Mouse (Mus musculus) natural killer cell, adult 2 months (primary cell): Measurements from ENCODE around the gene Zp3r.
A peak's percentile ranks its signal among the peaks of the same experiment; 100 is the strongest.
"Not testable (repeated sequence)": the region's sequence is repeated elsewhere in the genome, so short reads cannot be mapped to it uniquely, and the experiment has no call there.

ENCODE experiments used
- DNase-seq, 2 experiments: peaks; one replicate each; pipeline ENCODE4 v3.0.0; 2022; ENCODE audit warnings: low spot score in 2 of 2

Gene Zp3r

DNA sequence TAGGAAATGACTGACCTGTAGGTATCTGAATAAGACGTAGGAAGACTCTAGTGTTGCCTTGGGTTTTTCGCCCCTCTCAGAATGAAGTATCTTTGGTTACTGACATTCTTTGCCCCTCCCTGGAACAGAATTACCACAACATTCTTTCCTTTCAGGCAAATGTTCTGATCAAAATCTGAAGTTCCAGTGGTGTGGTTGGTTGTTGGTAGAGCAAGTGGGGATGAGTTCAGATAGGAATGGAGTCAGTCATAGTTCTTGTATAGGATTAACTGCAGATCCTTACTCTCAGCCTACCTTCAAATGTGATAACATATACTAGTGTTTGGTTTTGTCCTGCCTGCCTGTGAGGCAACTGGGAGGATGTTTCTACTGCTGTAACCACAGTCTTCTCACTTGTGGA, at the start of gene Zp3r:
Gene Zp3r (minus strand): TSS at position 101 of the 400 bp plus-strand sequence.
- DNase-seq: no peak

DNA sequence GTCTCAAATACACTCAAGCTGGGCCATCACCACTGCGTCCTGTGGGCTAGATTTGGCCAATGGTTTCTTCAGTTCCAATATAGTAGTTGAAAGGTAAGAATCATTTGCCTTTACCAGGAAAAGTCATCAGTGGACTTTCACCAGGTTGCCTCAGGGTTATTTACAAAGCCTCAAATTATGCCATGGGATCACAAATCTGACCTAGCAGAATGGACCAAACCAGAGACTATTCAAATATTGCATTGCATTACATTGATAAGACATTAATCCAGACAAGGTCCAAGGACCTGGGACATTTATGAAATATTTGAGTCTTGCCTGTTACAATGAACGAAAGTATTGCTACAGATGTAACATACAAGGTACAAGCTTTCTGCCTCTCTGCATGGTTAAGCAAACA, 49.1 kb upstream of the Zp3r start:
- DNase-seq: no peak

DNA sequence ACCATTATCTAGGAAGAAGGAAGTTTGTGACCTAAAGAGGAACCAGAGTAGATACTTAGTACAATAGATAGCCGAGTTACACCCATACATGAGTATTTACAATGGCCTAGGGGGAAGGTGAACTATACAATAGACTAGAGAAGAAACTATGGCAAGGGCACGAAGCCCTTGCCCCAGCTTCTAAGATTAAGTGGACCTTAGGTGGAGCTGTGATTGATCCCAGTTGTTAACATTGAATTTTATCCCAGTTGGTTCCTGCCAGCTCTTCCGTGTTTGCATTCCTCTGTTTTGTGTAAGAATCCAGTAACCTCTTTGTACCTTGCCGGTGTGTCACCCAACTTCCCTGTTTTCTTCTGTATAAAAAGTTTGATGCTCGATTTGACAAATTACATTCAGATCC, 34.2 kb upstream of the Zp3r start:
- not testable (repeated sequence) for DNase-seq

DNA sequence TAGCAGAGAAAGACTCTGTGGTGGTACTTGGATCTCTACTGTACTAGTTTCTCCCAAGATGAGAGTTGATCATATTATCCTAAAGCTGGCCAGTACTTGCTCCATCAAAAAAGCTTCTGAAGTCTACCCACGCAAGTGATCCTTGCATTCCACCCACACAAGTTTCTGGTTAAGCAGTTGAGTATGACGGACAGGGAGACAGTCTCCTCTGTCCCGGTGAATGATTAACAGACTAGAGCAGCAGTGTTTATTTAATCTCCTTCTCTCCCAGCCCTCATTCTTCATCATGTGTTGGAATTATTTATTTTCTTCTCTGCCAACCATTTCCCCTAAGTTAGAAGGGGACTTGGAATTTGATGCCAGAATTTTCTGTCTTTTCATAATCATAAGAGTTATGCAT, 32.0 kb upstream of the Zp3r start, which contains the start of gene C4bp:
Gene C4bp (minus strand): TSS at position 179 of the 400 bp plus-strand sequence.
- no peak for DNase-seq

DNA sequence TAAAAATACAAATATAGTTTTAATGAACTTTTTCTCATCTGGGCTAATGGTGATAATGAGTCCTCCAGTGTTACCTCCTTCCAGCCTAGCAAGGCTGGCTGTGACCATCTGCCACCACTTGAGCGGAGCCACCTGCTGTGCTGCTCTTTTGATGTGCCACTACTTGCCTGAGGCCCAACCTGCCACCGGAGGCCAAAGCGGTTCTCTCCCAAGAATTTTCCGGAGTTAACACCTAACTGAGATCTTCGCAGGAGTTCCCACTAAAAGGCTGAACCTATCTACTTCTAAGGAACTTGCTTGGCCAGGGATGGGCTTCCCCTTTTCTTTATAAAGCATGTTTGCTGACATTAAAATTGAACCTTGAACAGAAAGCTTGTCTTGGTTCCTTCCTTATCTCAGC, 30.2 kb upstream of the Zp3r start:
- DNase-seq: not testable (repeated sequence)

DNA sequence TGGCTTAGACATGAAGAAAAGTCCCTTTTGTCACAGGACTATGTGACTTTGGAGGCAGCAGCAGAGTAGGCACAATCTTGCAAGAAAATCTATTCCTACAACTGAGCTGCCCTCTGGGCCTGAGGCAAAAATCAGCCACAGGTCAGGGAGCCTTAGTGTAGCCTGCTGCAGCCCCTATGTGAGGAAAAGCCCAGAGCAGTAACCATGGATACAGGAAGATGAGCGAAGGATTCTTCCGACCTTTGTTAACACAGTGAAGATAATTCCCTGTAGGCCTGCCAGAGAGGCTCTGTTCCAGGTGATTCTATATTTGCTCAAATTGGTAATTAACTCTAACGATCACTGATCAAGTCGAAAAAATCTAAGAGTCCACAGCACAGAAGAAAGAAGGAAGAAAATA, 14.7 kb upstream of the Zp3r start:
- DNase-seq: no peak

DNA sequence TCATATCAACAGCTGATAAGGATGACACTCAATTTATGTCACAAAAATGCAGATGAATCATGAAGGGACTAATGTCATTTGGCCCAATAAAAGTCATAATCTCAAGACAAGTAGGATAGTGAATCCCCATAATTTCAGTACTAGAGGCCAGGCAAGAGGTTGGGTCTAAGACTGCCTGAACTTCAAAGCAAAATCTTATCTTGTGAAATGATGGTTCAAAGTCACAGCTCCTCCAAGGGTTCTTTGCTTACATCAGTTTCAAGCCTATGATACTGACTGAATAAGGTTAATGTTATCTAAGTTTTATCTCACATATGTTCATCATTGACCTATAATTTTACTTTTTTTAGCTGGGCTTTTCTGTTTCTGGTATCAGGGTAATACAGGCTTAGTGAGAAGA, 11.5 kb upstream of the Zp3r start:
- DNase-seq: no peak

DNA sequence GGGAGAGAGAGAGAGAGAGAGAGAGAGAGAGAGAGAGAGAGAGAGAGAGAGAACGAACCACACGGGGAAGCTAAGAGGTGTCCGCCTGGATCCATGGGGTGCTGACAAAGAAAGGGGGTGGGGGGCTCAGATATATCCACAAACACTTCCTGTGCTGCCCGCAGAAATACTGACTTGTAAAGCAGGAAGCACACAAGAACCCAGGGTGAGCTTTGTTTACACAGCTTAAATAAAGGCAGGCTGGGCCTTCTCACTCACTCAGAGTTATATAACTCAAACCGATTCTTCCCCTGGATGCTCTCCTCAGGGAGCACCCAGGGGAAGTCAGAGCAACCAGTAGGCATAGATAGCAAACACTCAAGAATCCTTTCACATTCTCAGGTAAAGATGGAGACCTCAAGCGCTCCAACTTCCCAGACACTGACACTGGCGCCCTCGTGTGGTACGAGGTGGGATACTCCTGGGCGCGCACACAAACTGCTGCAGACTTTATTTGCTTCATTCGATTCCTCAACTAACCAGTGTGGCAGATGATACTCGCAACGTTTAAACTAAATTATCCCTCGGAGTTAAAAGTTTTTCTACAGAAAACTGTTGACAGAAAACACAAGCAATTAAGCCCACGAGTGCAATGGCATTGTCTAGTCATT, 4.5 kb upstream of the Zp3r start:
- DNase-seq: peak; percentile 65 to 86

DNA sequence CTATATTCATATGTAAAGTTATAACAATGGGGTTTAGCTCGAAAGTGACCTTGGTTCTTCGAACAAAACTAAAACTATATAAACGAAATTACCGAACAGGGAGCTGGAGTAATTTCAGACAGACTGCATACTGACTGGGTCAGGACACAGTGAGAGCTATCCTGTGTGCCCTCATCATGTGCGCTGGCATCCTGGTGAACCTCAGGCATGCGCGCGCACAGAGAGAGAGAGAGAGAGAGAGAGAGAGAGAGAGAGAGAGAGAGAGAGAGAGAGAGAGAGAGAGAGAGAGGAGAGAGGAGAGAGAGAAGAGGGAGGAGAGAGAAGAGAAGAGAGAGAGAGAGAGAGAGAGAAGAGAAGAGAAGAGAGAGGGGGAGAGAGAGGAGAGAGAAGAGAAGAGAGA, 3.9 kb upstream of the Zp3r start:
- DNase-seq: peak in 1 of 2 experiments; percentile 5

DNA sequence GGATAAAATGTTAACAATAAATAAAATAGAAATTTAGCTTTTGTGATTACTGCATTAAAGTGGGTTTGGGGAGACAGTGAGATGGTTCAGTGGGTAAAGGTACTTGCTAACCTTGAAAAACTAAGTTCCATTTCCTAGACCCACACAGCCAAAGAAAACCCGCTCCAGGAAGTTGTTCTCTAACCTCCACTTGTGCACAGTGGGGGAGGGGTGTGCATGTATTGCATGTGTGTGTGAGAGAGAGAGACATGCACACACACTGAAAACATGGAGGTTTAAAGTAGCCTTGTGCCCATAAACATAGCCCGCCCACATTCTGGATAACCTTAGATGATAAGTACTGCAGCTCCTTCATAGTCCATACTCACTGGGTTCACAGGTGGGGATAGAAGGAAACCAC, 33.1 kb downstream of the Zp3r start:
- no peak for DNase-seq

DNA sequence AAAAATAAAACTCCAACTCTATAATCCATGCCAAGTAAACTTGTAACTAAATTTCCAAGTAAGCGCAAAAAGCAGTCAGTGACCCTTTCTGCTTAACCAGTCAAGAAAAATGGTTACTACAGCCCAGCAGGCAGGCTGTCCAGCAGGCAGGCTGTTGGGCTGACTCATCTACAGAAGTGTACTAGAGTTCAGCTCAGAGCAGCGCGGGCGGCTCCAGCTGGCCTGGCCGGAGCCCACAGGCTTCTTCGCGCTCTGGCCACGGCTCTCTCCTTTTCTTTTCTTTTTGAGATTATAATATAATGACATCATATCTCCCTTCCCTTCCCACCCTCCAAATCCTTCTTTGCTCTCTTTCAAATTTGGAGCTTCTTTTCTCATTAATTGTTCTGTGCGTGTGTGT, 40.8 kb downstream of the Zp3r start:
- no peak for DNase-seq

DNA sequence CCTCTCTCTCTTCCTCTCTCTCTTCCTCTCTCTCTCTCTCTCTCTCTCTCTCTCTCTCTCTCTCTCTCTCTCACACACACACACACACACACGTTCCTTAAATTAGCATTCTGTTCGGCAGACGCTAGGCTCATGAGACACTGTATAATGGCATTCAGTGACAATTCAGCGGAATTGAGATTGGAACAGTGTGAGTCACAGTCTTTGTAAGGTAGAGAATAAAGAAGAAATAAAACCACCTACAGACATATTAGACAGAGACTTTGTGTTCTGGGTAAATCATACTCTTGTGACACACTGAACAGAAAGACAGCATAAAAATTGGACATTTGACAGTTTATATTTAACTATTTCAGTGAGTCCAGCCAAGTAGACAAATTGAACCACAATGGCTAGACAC, 53.0 kb downstream of the Zp3r start:
- no peak for DNase-seq

DNA sequence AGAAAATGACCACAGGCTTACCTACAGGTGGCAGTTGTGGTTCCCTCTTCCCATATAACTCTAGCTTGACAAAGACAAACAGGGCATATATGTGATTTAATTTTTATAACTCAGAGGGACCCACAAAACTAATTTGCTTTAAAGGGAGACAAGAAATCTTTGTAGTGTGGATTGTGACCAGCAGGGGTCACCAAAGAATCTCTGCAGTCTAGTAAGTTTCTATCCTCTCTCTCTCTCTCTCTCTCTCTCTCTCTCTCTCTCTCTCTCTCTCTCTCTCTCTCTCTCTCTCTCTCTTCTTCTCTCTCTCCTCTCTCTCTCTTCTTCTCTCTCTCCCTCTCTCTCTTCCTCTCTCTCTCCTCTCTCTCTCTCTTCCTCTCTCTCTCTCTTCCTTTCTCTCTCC, 53.5 kb downstream of the Zp3r start:
- peak; percentile 16 to 52 for DNase-seq

DNA sequence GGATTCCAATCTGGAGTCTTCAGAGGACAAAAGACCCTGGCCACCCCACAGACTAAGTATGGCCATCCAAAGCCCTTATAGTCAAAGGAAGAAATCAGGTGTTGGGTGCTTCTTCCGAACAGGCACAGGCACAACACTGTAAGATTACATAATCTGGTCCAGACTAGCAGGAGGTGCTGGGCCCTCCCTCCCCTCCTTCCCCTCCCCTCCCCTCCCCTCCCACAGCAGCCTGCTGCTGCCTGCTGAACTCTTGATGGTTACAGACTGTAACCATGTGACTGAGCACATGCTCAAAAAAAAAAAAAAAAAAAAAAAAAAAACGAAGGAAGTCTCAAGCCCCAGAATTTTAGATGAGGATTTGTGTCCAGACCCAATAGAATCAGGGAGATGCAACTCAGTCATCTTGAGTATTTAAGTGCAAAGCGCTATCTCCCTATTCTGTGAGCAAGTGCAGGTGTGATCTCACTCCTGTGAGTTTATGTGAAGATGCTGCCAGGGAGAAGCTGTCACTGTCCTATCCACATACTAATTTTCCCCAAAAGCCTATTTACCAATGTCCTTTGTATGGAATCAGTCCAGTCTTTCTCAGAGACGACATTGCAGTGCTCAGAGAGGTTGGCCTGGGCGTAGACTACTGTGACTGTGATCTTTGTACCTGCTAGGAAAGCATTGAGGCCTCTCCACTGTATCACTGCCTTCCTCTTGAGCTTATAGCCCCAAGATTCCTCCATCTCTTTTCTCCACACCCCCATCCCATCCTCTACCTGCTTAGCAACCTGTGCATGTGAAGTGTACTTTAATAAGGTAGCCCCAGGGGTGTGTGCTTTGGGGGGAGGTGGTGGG, 77.8 kb downstream of the Zp3r start:
- peak in 1 of 2 experiments; percentile 27 for DNase-seq

DNA sequence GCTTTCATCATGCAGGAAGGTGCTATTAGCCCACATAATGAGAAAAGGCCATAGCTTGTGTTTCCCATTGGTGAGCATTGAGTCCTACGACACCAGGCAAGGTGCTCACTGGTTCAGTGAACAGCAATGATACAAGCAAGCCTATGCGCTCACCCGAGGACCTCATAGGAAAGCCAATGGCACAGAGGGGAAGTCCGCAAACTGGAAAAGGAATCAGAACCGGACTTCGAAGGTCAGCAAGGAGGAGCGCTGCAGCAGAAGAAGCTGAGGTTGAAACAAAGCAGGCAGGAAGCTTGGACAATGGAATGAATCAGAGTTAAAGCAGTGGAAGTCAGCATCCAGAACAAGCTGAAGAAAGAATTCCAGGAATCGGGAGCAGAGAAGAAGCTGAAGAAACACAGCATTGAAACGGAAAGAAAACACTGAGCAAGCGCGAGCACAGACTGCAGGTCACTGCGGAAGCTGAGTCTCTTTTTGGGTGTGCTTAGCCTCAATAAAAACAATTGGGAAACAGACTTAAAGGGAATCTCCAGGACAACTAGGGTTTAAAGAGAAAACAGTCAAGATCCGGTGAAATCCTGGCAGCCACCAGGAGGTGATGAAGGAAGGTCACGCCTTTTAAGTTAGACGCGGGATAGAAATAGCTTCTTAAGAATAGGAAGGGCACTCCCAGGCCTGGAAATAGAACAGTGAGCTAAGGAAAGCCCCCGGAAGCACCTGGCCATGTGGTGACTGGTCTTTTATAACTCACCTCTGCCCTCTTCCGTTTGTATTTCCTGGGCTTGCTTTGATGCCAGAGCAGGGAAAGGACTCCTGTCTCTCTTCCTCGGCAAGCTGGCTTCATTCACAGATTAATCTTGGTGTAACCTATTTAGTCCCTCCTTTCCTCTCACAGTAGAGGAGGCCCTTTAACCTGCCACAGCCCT, 78.9 kb downstream of the Zp3r start:
- DNase-seq: peak; percentile 57 to 81

DNA sequence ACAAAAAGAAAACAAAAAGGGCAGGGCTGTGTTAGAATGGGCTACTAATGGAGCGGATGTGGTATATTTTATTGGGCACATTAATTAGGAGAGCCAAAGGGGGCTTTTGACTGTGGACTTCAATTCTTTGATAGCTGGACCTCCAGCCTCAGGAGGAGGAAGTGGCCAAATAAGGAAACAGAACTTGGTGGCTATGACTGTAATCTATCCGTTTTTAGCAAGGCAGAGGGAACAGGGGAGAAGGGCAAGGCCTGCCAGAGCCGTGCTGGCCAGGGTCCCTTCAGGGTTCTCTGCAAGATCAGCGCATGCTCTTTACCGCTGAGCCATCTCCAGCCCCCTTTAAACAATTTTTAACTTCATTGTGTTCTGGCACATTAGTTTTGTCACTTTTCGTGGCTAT, 79.7 kb downstream of the Zp3r start:
- DNase-seq: no peak

DNA sequence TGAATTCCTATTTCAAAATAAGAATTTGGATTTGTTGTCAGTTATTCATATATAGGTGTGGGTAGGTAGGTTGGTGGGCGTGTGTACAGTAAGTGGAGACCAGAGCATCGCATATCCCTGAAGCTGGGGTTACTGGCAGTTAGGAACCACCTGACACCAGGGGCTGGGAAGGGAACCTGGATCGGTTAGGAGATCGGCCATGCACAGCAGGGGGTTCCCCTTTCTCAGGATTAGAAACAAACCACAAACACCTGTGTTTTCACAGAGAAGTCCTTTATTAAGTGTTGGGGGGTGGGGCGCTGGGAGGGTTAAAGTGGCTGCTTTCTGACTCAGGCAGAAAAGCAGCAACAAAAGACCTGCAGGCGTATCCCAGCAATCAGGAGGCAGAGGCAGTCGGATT, 80.3 kb downstream of the Zp3r start:
- peak in 1 of 2 experiments; percentile 55 for DNase-seq

DNA sequence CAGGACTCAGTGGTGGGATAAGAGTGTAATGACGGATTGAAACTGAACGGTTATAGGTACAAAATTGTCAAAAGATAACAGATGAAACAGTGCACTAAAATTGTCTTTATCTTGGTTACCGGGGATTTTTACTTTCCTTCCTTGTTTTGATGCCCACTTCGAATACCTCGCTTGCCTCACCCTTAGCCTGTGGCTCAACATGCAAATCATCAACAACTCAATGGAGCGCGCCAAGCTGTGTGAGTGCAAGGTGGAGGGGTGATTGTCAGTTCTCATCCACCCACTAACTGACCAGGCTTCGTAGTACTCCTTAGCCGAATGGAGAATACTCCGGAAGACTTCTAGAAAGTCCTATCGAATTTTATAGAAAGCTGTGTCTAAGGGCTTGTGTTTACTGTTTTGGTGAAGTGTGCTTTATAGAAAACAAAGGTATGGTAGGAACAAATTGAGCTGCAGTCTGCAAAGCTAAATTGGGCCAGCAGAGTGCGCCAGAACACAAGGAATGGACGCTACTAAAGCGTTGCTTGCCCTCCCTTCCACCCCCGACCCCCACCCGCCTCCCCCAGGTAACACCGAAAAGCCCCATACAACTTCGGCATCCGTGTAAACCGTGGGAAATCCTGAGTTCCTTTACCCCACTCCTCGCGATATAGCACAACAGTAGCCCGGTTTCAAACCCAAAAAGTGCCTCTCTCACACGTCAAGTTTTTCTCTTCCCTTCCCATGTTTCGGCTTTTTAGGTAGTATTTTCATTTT, 81.6 kb downstream of the Zp3r start:
- peak; percentile 60 to 83 for DNase-seq
